Mouse (Mus musculus): Measurements from ENCODE around the gene Ccdc57.

- TF ChIP-seq CTCF (IDR thresholded peaks at IDR 0.05; ENCODE audit: low read depth, low read length), result no peak
- no peak for TF ChIP-seq GATA1 (IDR thresholded peaks at IDR 0.05; ENCODE audit: borderline replicate concordance, low read length)
- TF ChIP-seq POLR2AphosphoS5 (IDR thresholded peaks at IDR 0.05; ENCODE audit: insufficient replicate concordance, low read depth, low read length), result no peak
- TF ChIP-seq TAL1 (conservative IDR thresholded peaks at IDR 0.05; ENCODE audit: low read depth, low read length), result no peak
- no peak for TF ChIP-seq GATA2 (IDR thresholded peaks at IDR 0.05; ENCODE audit: borderline replicate concordance, low read depth, low read length)
Measured at GRCm38 (mm10) chr11:120820546-120820945, 112.1 kb downstream of the Ccdc57 start.
